Mouse (Mus musculus): ENCODE measurements at regions not wholly inside any gene's neighbourhood (a gene's known extent, or its start where the extent isn't known, plus 50 kb on each side); places are given as distances from the start of the nearest gene placed in this dataset.
"Not testable (repeated sequence)": the region's sequence is repeated elsewhere in the genome, so short reads cannot be mapped to it uniquely, and the experiment has no call there.

DNA sequence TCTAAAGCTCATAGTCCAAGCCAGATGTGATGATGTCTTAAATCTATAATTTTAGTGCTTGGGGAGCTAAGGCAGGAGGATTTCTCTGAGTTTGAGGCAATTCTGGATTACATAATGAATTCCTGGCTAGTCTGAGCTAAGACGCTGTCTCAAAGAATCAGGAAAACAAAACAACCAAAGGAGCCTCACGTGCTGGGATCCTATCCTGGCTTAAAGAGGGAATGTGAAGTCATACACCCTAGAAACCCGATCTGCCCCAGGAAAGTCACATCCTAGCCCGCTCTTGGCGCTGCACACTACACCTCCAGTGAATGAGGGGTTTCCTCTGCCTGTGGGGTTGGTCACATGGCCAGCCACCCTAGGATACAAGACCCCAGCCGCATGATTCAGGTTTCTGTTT lies 211.2 kb downstream of the Glrx3 start:
- DNase-seq (ENCODE audit: low spot score), result no peak

DNA sequence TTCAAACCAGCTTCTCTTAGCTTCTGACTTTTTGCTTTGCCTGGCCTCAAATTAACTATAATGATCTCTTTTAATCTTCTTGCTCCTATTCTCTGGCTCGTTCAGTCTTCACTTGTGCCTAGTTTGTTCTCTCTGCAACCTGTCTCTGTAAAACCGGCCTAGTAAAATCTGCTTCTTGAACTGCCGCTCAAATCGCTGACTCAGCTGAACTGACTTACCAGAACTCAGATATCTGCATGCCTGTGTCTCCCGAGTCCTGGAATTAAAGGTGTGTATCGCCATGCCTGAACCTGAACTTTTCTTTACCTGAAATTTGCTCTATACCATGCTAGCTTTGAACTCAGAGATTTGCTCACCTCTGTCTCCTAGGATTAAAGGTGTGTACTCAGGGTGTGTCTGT lies 212.2 kb downstream of the Glrx3 start:
- DNase-seq (ENCODE audit: low spot score), result no peak

DNA sequence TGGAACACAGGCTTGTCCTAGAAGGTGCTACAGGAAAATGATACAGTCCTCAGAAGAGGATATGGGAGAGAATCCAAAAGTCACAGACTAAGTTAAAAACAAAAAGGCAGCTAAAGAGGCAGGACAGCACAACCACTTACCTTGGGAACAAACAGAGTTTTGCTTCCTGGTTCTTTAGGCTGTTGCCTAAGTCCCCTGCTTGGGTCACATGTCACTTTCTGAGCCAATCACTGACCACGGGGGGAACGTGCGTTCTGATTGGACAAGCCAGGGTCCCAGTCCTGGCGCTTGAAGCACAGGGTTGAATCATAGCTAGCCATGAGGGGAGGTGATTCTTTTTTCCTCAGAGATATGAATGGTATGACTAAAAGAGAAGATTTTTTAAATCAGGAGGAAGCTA lies 216.4 kb downstream of the Glrx3 start:
- no peak for DNase-seq (ENCODE audit: low spot score)

DNA sequence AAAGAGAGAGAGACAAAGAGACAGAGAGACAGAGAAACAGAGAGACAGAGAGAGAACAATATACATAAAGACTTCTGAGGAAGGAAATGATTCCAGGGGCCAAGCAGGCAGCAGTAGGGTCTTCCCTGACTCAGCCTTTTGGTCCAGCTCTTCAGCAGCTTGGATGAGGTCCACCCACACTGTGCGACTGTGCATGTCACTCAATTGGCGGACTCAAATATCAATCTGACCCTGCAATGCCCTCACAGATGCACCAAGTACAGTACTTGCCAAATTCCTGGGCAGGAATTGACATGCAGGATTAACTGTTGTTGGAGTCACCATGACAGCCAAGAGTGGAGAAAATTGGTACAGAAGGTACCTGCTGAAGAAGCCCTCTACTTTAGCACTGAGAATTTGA lies 229.8 kb downstream of the Glrx3 start:
- no peak for DNase-seq (ENCODE audit: low spot score)

DNA sequence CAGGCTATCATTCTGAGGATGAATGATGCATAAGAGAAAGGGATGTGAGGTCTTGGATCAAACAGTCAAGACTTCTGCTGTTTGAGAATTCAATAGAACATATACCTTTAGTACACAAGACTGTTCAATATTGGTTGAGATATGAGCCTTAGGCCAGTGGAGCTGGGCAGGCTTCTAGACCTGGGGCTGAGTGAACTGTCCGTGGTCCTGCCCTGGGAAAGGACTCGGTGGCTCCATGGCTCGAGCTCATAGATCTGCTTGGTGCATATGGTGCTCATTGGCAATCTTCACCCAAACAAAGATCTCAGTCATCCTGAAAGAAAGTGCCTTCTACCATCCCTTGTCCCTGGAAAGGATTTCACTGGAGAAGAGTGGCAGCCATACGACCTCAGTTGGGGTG lies 233.7 kb downstream of the Glrx3 start:
- DNase-seq (ENCODE audit: low spot score), result no peak

DNA sequence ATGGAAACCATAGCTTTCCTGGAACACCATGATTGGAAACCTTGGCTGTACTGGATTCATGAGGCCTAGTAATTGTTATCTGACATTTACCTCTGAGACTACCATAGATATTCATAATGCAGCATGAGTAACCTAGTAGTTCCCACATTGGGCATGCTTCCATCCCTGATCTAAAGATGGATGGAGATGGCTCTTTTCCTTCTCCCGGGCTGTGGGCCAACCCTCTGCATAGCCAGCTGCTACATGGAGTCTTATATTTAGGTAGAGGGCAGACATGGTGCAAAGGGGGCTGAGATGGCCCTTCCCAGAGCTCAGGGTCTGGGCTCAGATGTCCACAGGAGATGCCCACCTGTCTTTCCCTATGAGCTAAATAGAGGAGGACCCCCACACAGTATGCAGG lies 237.2 kb downstream of the Glrx3 start:
- DNase-seq (ENCODE audit: low spot score), result no peak

DNA sequence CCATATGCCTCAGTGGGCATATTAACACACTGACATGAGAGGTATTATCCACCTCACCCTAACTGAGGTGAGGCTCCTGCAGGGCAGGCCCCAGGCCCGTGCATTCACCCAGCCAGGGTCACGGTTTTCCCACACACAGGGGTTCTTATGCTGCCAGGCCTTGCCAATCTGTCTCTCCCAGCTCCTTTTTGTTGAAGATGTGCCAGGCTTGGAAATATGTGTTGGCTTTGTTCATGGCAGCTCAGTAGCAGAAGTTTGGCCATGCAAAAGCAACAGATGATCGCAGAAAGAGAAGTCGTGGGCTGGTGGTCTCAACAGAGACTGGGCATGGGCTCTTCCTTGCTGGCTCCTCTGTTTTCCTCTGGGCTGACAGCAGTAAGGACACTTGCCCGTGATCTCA lies 238.0 kb downstream of the Glrx3 start:
- DNase-seq (ENCODE audit: low spot score), result no peak

DNA sequence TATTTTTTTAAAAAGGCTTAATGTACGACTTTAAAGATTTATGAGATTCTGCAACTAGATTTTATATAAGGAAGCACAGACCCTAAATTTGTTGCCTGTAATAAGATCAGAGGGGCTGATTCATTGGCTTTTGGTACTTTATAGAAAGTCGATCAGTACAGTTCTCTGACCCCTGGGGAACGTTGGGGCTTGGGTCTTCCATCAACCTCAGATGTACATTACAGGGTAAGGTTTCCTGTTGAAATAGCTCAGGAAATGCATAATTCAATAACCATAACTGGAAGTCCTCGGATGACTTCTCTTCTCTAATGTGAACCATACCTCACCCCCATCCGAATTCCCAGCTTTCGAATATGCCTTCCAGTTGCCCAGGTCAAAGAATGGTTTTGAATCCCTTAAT lies 247.4 kb downstream of the Glrx3 start:
- no peak for DNase-seq (ENCODE audit: low spot score)

DNA sequence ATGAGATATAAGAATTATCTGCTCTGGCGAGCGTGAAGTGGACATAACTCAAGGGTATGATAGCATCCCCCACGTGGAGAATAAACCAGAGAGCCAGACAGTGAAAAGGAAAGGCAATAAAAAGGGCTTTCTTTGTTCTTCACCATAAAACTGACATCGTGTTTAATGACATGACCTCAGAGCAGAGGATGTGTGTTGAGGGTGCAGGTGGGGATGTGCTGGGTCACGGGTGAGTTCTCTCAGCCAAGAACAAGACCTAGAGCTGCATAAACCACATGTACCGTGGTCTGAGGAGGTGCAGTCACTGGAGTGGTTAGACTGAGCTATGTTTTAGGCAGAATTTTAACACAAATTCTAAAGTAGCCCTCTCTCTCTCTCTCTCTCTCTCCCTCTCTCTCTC lies 247.9 kb downstream of the Glrx3 start:
- DNase-seq (ENCODE audit: low spot score), result no peak

DNA sequence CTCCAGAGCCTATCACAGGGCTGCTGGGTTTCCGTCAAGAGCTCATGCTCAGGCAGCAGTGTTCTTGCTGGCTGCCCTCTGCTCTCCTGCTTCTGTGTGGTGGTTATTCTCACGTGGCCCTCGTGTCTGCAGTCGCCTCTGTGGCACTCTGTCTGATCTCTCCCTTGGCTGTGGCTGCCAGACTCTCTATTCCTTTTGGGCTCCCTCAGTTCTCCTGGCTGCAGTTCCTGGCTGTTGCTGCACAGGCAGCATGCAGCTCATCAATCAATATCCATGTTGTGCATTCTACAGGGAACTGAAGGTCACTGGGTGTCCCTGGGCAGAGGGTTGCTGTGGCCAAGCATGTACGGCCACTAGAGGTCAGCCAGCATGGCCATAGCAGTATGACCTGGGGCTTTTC lies 259.4 kb downstream of the Glrx3 start:
- no peak for DNase-seq (ENCODE audit: low spot score)

DNA sequence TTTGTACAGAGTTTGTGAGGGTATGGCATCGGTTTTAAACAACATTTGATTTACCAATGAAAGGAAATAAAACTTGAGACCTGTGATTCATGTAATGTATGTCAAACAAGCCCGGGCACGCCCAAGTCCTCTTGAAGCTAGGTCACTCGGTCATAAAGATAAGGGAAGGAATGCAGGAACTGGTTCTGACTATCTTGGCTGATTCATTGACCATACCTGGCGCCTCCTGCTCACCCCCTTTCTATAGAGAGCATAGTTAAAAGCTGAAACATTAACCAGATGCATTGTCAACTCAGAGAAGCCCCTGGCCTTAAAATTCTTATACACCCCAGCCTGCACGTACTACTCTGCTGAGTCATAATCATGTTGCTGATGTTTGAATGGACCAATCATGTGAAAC lies 261.1 kb downstream of the Glrx3 start:
- not testable (repeated sequence) for DNase-seq (ENCODE audit: low spot score)

DNA sequence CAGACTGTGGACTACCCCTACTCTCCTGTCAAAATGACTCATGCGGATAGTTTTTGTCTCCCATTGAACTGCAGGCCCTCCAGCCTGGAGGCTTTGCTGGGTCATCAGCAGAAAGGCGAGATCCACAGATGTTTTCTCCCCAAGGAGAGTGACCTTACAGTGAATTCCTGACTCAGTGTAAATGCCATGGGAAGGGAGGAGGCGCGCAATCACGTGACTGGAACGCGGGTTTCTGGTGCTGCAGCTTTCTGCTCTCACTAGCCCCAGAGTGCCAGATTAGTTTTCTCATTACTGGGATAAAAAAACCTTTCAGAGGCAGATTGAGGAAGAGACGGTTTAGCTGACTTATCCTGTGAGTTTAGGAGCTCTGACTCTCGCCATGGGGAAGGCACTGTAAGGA lies 275.4 kb downstream of the Glrx3 start:
- no peak for DNase-seq (ENCODE audit: low spot score)

DNA sequence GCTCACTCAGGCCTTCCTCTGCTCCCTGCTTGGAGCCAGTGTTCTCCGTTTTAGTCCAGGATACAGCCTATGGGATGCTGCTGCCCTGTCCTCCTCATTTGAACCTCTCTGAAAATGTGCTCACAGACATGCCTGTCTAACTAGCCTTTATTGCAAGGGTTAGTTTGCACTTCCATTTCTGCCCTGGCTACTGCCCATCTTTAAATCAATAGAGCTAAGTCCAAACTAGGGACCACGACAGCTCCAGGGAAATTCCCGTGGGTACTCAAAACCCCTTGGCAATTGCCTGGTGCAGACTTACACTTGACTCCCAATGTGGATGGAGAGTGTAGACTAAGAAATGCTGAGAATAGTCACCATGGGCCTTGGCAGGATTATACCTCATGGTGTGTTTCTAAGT lies 276.4 kb downstream of the Glrx3 start:
- DNase-seq (ENCODE audit: low spot score), result no peak

DNA sequence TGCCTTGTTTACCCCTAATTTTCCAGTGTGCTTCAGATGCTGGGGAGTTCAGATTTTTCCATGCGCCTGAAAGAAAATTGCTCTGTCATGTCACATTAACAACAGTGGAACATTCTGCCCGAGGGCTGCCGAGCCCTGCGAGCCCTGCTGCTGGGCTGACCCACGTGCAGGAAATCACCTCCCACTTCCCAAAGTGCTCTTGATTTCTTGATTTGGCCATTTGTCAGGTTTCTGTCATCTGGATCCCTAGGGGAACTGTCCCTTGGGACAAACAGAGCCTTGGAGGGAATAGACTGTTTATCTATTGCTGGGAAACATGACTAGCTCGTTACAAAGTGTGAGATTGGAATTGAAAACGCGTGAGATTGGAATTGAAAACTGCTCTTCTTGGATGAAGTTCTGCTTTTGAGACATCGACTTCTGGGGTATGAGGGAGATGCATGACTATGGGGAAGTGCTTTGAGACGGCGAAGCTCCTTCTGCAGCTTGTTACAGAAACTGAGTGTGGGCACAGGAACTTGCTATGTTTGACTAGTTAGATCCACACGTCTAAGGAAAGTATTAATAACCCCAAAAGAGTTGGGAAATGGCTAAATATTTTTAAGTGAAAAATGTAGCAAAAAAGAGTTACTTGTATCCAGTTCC lies 277.0 kb downstream of the Glrx3 start:
- DNase-seq (ENCODE audit: low spot score), result no peak

DNA sequence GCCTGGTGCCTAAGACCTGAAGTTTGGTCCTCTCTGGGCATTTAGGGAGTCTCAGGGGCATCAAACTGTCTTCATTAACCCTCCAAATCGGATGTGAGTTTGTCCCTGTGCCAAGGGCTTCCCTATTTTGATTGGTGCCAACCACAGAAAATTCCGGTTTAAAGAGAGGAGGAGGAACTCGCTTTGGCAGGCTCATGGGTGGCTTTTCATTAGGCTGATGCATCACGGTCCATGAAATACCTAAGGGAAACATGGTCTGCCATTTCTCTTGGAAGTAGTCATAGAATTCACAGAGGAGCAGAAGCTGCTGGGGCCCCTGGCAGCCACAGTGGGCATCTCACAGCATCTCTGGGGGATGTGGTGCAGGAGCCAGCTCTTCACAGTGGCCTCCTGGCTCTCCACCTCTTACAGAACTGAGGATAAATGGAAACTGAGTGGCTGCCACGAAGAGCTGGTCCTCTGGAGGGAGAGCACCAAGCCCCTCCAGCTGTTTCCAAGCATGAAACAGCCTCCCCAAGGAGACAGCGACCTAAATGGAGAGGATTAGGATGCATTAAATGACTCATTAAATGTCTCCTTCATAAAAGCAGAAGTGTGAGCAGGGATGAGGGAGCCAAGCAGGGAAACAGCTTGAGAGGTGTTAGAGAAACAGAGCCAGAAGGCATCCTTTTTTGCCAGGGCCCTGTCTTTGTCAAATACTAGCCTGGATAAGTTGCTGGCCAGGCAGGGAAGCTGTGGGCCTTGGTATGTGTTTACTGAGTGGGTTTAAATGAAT lies 277.9 kb downstream of the Glrx3 start:
- DNase-seq (ENCODE audit: low spot score), result no peak

DNA sequence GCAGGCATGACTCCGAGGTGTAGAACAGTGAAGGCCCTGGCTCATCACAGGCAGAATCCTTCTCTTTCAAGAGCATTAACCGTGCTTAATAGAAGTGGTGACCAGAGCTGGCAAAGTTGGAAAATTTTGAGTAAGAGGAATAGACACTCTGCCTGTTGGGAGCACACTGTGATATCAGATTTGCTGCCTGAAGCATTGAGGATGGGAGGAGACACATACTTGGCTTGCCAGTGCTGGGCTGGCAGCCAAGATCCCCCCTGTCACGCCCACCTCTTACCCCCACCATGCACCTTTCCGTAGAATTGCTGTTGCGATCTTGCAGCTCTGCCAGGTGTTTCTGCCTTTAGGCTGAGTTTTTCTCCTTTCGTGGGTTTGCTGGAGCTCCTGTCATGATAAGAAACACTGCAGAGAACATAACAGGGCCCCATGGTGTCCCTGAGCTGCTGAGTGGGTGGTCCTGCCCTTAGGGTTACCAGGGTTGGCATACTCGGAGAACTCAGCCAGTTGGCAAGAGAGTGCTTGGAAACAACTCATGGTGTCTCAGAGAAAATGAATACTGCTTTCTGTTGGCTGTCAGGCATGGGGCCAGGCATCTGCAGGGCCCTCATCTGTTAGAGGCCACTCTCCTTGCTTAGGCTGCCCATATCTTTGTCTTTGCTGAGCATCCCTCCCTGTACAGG lies 286.1 kb downstream of the Glrx3 start:
- no peak for DNase-seq (ENCODE audit: low spot score)

DNA sequence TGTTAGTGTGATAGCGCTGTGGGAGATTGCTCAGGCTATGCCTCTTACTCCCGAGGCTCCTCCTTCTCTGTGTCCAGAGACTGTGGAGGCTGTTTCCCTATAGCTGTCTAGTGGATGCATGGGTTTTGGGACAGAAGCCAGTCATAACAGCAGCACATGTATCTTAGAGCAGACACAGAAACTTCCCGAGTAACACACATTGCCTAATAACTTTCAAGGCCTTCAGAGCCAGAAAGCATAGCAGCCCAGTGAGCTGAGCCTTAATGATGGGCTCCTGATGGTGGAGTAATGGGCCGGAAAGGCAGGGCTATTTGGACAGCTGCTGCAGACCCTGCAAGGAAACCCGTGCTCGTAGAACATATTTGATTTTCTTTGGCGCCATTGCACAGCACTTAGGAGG lies 288.6 kb downstream of the Glrx3 start:
- no peak for DNase-seq (ENCODE audit: low spot score)

DNA sequence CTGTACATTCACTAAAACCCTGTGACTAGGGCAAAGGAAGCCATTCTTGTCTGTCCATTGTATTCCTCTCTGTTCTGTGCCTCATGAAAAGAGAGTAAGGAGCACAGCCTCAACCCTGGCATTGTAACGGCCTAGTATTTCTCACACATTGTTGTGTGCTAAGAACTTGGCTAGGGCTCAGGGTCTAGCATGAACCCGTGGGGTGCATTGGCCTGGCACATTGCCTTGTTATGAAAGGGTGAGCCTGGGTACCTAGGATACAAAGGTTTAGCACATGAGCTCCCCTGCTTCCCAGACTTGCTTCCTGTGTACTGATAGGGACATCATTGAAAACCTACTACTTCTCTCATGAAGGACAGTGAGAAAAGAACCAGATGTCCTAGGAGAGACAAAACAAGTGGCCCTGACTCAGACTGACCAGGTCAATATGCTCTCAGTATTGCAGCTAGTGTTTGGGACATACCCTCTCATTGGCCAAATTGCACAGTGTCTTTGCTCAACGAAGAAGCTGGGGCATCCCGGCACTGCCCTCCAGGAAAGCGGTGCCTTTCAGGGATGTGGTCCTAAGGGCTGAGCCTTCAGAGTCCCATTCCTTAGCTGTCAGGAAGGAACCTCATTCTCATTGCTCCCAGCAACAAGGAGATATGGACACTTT lies 298.6 kb downstream of the Glrx3 start:
- DNase-seq (ENCODE audit: low spot score), result no peak

DNA sequence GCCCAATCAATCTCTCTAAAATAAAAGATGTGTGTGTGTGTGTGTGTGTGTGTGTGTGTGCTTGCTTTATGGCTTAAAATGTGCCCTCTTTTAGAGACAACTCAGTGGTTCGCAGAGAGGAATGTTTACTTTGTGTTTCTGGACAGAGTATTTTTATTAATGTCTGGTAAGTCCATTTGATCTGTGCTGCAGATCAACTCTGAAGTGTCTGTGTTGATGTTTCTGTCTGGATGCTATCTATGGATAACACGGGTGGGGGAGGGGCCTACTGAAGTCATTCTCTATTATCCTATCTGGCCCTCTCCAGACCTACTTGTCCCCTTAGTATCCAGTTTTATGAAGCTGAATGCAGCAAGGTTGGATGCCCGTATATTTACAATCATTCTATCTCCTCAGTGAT lies 304.3 kb downstream of the Glrx3 start:
- no peak for DNase-seq (ENCODE audit: low spot score)

DNA sequence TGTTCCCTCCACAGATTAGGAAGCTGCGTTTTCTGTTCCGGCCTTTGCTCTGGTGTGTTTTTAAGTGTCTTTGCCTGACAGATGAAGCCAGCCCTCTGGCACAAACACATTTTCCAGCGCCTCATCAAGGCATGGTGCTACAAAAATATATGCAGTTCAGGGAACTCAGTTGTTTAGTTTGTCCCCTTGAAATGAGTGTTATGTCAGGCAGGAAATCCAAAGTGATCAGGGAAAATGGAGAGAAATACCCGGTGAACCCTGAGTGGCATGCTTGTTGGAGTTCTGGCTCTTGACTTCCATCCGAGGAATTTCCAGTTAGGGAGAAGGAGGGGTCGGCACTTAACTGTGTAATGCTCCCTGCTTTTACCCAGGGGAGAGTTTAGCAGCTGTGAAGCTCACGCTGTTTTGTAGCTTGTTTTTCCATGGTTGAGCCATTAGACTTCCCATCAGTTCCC lies 304.9 kb downstream of the Glrx3 start:
- DNase-seq (ENCODE audit: low spot score), result no peak

DNA sequence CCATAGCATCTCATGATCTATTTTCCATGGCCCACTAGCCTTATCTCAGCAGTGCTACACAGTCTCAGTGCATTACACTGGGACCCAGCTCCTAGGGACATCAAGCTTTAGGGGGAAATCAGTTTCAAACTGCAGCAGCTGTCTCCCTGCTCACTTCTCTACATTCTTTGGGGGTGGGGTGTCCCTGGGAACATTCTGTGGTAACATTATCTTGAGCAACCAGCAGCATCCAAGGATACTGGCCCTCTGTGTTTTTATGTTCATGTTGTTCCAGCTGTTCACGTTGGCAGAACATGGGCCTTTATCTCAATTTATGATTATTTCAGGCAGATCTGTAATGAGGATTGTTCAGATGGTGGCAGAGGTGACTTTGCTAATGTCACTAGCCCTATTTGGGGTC lies 308.2 kb downstream of the Glrx3 start:
- no peak for DNase-seq (ENCODE audit: low spot score)

DNA sequence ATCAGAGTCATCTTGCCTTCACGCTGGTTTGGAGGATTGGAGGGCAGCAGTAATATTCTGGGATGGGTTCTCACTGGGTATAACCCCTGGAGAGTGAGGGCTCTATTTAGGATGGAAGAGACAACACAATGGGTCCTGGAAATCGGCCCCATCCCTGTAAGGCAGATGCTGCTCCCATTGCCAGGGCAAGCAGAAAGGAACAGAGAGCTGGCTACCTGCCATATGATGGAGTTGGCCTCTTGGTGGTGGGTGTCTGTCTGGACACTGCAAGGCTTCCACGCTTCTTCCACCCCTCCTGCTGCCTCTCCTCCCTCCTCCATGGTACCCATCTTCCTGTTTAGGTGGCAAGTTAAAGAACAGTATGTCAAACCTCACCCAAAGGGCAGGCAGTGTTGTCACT lies 308.6 kb downstream of the Glrx3 start:
- no peak for DNase-seq (ENCODE audit: low spot score)

DNA sequence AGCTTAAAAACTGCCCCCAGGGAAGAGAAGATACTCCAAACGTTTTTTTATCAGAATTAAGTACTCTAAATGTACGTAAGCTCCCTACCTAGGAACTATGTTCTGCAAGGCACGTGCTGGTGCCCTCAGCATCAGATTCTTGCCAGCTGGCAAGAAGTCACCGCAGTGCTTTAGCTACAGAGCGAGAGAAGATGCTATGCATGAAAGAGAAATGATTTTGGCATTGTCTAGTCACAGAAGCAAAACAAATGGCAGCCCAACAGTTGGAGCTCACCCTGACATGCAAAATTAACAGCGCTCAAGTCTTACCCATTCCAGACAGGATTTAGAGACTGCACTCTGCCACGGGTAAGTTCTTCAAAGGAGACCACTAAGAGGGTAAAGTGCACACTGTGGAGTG lies 311.5 kb downstream of the Glrx3 start:
- no peak for DNase-seq (ENCODE audit: low spot score)
